Comparison of ENCODE assay signal across 15 mouse cellular contexts in genomic region chr14:123533000-123533399, GRCm38 (mm10).
"Had no signal": no experiment of that assay in that cellular context is flagged by ENCODE, and none has a peak within 500 bp of the region (broad histone marks: within the 10 kb centered on the region; RNA-seq: fewer than 3 reads in every experiment).

No protein-coding gene starts in this region.

- H3K27ac ChIP-seq: kidney, postnatal 0 days; layer of hippocampus, adult 2 months; limb, embryonic 13.5 days; liver, embryonic 14.5 days; midbrain, embryonic 13.5 days; neural tube, embryonic 15.5 days; stomach, embryonic 15.5 days had no signal

- H3K9me3 ChIP-seq: limb, embryonic 13.5 days; midbrain, embryonic 13.5 days; neural tube, embryonic 15.5 days; stomach, embryonic 15.5 days had no signal

- H3K36me3 ChIP-seq: limb, embryonic 13.5 days; midbrain, embryonic 13.5 days; neural tube, embryonic 15.5 days; stomach, embryonic 15.5 days had no signal

- H3K4me1 ChIP-seq: limb, embryonic 13.5 days; midbrain, embryonic 13.5 days; neural tube, embryonic 15.5 days; stomach, embryonic 15.5 days had no signal

- H3K27me3 ChIP-seq: limb, embryonic 13.5 days; midbrain, embryonic 13.5 days; neural tube, embryonic 15.5 days; stomach, embryonic 15.5 days had no signal

- DNase-seq: kidney, adult 9 months; kidney, postnatal 36 days; left cerebral cortex, postnatal 4 days; lung, adult 18-20 months; retina, postnatal 1 day; right cerebral cortex, postnatal 4 days; thymus, adult 2 months; thymus, postnatal 25 days had no signal

- H3K4me3 ChIP-seq: layer of hippocampus, adult 2 months; limb, embryonic 13.5 days; midbrain, embryonic 13.5 days; neural tube, embryonic 15.5 days; stomach, embryonic 15.5 days had no signal
